Mouse (Mus musculus) stomach, embryonic 16.5 days (tissue): ENCODE measurements around the gene Zfp282. TPM values are rescaled to one million over a fixed set of nuclear protein-coding genes. Genes with fewer than 3 reads are reported as not detected.

Source experiments
- ATAC-seq: fragments of 200-750 bp; cut with Nextera tagmentation; 2 replicates; pipeline ENCODE4 v1.8.0; 2017; ENCODE audit warnings: moderate number of reproducible peaks, moderate TSS enrichment; ENCODE audit not compliant: insufficient read depth, low FRiP score
- H3K27ac ChIP-seq: fragments of 300-500 bp; sonication (generic); 2 replicates; pipeline ENCODE4 v1.5.1; 2014; ENCODE audit warnings: low read length
- H3K27me3 ChIP-seq: fragments of 300-500 bp; sonication (generic); 2 replicates; pipeline ENCODE4 v1.6.1; 2014; ENCODE audit warnings: low read length, control low read depth, mixed read lengths; ENCODE audit not compliant: control insufficient read depth, insufficient read depth
- H3K36me3 ChIP-seq: fragments of 300-500 bp; sonication (generic); 2 replicates; pipeline ENCODE4 v1.6.1; 2014; ENCODE audit warnings: low read length; ENCODE audit not compliant: control insufficient read depth, insufficient read depth
- H3K4me1 ChIP-seq: fragments of 300-500 bp; sonication (generic); 2 replicates; pipeline ENCODE4 v1.6.1; 2014; ENCODE audit warnings: low read length, control low read depth, mixed read lengths; ENCODE audit not compliant: control insufficient read depth, insufficient read depth
- H3K4me2 ChIP-seq: fragments of 300-500 bp; sonication (generic); 2 replicates; pipeline ENCODE4 v1.6.1; 2014; ENCODE audit warnings: low read depth, low read length, mixed read lengths
- H3K4me3 ChIP-seq: fragments of 300-500 bp; sonication (generic); replicated peaks from 2 replicates; pipeline ENCODE4 v1.5.1; 2014; ENCODE audit warnings: mild to moderate bottlenecking, low read length
- H3K9ac ChIP-seq: fragments of 300-500 bp; sonication (generic); 2 replicates; pipeline ENCODE4 v1.6.1; 2014; ENCODE audit warnings: low read length
- H3K9me3 ChIP-seq: fragments of 300-500 bp; sonication (generic); replicated peaks from 2 replicates; pipeline ENCODE4 v1.6.1; 2016; ENCODE audit warnings: low read length, control low read depth; ENCODE audit not compliant: control insufficient read depth
- WGBS: fragments of 180-500 bp; shearing (Covaris S2); extraction: QIAGEN DNeasy Blood & Tissue Kit; methylation state at CpG from one replicate; pipeline ENCODE4 v1.1.7; 2014; 5-methylcytosine and 5-hydroxymethylcytosine counted together
- polyA plus RNA-seq: library from polyadenylated mRNA; unstranded; fragments of >200 nt; fragmentation: Nextera tagmentation; extraction: Ambion mirVana; gene quantifications from 2 replicates; pipeline ENCODE4 v1.2.1, GENCODE M21; 2015

The Zfp282 gene
- polyA plus RNA-seq, 1 experiment from 2014 or later, result 11.7 TPM

DNA sequence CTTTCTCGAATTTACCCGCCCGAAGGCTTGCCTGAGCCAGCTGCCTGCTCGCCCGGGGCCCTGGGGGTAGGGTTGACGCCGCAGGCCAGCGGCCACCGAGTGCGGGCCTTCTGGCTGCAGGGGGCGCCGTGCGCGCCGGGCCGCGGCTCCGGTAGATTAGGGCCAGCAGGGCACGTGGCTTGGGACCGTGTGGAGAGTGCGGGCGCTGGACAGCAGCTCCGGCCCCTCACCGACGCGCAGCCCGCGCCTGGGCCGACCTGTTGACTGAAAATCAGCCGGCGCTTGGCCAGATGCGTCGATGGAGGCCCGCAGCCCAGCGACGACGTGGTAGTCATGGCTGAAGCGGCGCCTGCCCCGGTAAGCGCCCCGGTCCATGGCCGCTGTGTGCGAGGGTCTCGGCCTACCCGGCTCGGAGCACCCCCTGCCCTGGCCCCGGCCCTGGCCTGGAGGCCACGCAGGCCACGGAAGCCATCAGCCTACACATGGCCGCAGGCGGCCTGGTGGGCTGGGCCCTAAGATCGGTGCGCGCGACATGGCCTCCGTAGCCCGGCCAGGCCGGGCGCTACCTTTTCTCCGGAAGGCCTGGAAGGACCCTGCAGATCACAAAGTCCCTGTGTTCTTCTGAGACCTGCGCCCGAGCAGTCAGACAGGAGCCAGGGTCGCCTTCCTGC is 66.2 kb downstream of the Zfp282 start:
- peak overlapping the region; percentile 53 for H3K4me3 ChIP-seq
- 11% methylated on average over 64 of the region's 64 CpGs for WGBS
- no peaks in the 10 kb centered on the region for H3K27me3 ChIP-seq
- 0 out of 2 replicates have a peak, but pooled peaks cover 3% of the 10 kb centered on the region for H3K36me3 ChIP-seq
- H3K9me3 ChIP-seq, result no peaks in the 10 kb centered on the region
- peak overlapping the region; percentile 49; the same call in 1 of the 2 replicates for H3K27ac ChIP-seq
- peaks cover 9% of the 10 kb centered on the region for H3K4me1 ChIP-seq
- peak overlapping the region; percentile 85 for H3K9ac ChIP-seq
- ATAC-seq, result peak; percentile 87
- peak overlapping the region; percentile 89 for H3K4me2 ChIP-seq

DNA sequence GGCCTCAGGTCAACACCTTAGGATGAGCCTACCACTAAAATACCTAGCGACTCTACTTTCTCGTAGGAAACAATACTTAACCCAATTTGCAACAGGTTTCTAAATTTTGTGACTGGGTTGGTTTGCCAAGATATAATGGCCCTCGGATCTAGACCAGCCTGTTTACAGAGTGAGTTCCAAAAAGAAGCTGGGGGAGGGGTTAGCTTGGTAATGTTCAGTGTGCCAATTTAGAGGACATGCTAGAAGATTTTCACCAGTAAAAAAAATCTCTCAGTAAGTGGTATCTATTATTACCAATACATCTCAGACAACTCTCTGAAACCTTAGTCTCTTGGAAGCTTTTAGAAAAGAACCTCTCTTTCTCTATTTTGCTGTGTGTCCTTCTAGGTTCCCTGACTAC is 66.7 kb downstream of the Zfp282 start:
- H3K4me3 ChIP-seq, result peak overlapping the region; percentile 53
- 0 out of 2 replicates have a peak, but pooled peaks cover 3% of the 10 kb centered on the region for H3K36me3 ChIP-seq
- WGBS, result 62% methylated on average over 3 of the region's 3 CpGs
- H3K9me3 ChIP-seq, result no peaks in the 10 kb centered on the region
- peak overlapping the region; percentile 85 for H3K9ac ChIP-seq
- no peak for ATAC-seq
- H3K27me3 ChIP-seq, result no peaks in the 10 kb centered on the region
- H3K4me1 ChIP-seq, result peaks cover 9% of the 10 kb centered on the region
- H3K27ac ChIP-seq, result no peak overlapping the region
- peak overlapping the region; percentile 89 for H3K4me2 ChIP-seq

DNA sequence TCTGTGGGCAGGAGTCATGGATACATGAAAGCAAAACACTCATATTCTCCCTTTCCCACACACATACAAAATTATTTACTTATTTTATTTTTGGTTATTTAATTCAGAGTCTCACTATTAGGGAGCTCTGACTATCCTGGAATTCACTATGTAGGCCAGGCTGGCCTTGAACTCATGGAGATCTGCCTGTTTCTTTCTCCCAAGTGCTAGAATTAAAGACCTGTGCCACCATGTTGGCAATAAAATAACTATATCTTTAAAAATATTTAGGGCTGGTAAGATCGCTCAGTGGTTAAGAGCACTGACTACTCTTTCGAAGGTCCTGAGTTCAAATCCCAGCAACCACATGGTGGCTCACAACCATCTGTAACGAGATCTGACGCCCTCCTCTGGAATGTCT is 70.4 kb downstream of the Zfp282 start:
- Histone ChIP-seq H3K27ac (no peak overlapping the region), H3K27me3 (no peaks in the 10 kb centered on the region), H3K4me3 (no peak overlapping the region), H3K36me3 (0 out of 2 replicates have a peak, but pooled peaks cover 3% of the 10 kb centered on the region), H3K4me1 (peaks cover 7% of the 10 kb centered on the region), H3K4me2 (no peak overlapping the region), H3K9me3 (no peaks in the 10 kb centered on the region), H3K9ac (no peak overlapping the region)
- WGBS, result 82% methylated on average over 4 of the region's 4 CpGs
- ATAC-seq, result no peak

DNA sequence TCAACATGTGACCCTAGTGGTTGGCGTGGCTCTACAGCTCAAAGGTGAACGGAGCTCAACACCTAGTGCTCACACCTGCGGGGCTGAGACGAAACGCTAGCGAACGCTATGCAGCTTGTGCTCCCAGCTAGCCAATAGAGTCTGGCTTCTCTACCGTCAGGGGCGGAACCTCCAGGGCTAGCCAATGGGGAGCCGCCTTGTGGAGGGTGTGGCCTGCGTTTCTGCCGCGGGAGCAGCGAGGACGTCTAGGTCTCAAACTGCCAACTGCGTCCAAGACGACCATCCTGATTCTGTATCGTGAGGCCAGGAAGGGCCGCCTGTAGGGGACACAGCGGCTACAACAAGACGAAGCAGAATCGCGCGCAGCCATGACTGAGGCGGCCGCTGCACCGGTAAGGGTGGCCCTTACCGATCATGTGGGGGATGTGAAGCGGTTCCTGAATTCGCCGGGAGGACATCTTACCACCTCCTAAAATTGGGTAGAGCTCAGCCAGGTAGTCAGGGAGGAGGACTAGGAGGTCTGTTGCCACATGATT is 76.3 kb downstream of the Zfp282 start, which contains the start of gene Zfp956:
Gene Zfp956 (plus strand): TSS at position 200 of the 536 bp plus-strand sequence.
- Histone ChIP-seq H3K9me3 (no peaks in the 10 kb centered on the region), H3K4me3 (peak within 1 kb of the TSS; percentile 65), H3K4me2 (peak within 1 kb of the TSS; percentile 88), H3K27me3 (no peaks in the 10 kb centered on the region), H3K27ac (peak within 1 kb of the TSS; percentile 36; the same call in 1 of the 2 replicates), H3K36me3 (no peaks in the 10 kb centered on the region), H3K4me1 (peaks cover 8% of the 10 kb centered on the region; the same call in 1 of the 2 replicates), H3K9ac (peak within 1 kb of the TSS; percentile 80)
- under 1% methylated on average over 31 of the region's 31 CpGs for WGBS
- ATAC-seq, result peak; percentile 99

DNA sequence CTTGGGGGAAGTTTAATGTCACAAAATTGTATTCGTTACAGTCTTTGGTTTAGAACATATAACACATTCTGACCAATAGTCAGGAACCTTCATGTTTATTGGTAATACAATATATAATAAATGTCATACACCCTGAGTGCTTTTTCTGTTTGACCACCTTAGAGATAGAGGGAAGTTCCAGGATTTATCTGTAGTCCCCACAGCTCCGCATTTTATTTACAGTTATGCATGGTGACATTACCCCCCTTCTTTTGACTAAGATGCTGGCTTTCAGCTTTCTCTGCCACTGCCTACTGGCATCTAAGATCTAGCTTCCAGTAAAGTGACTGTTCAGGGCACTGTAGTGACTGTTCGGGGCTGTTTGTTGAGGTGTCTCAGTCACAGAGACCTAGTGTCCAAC is 77.4 kb downstream of the Zfp282 start:
- 87% methylated on average over 3 of the region's 3 CpGs for WGBS
- ATAC-seq, result no peak
- Histone ChIP-seq H3K27me3 (no peaks in the 10 kb centered on the region), H3K9me3 (no peaks in the 10 kb centered on the region), H3K4me3 (no peak overlapping the region), H3K36me3 (no peaks in the 10 kb centered on the region), H3K27ac (no peak overlapping the region), H3K4me1 (peaks cover 8% of the 10 kb centered on the region; the same call in 1 of the 2 replicates), H3K4me2 (peak overlapping the region; percentile 88), H3K9ac (no peak overlapping the region; the same call in 1 of the 2 replicates)

DNA sequence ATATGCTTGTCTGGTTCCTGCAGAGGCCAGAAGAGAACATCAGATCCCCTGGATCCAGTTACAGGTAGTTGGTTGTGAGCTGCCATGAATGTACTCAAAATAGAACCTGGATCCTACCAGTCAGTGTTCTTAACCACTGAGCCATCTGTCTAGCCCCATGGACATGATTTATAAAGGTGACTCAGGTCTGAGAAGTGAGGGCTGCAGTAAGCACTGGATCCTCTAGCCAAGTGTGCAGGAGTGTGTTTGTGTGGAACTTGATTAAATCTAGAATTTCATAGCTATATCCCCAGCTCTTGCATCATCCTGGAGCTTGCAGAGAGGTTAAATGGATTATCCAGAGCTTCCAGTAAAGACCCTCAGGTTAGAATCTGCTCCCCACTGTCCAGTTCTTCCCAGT is 80.8 kb downstream of the Zfp282 start:
- Histone ChIP-seq H3K27ac (no peak overlapping the region), H3K9ac (no peak overlapping the region), H3K27me3 (no peaks in the 10 kb centered on the region), H3K36me3 (no peaks in the 10 kb centered on the region), H3K9me3 (no peaks in the 10 kb centered on the region), H3K4me2 (no peak overlapping the region), H3K4me3 (no peak overlapping the region), H3K4me1 (peaks cover 7% of the 10 kb centered on the region; the same call in 1 of the 2 replicates)
- no peak for ATAC-seq

Other genes starting within 250 kb of the Zfp282 start
- 283 and 314 TPM in 2 replicates for gene Pdia4, start 63.8 kb upstream of the Zfp282 start, polyA plus RNA-seq
- 2.4 and 2.6 TPM in 2 replicates for gene Zfp786, start 46.3 kb upstream of the Zfp282 start, polyA plus RNA-seq
- 8.4 and 8.8 TPM in 2 replicates for gene Zfp398, start 41.5 kb upstream of the Zfp282 start, polyA plus RNA-seq
- gene Zfp212, start 43.3 kb downstream of the Zfp282 start, polyA plus RNA-seq, result 13.7 and 14.0 TPM in 2 replicates
- gene Zfp956, start 76.2 kb downstream of the Zfp282 start, polyA plus RNA-seq, result 9.0 and 9.2 TPM in 2 replicates
- 4.4 and 4.5 TPM in 2 replicates for gene Zfp777, start 171.7 kb downstream of the Zfp282 start, polyA plus RNA-seq
- gene Zfp746, start 209.4 kb downstream of the Zfp282 start, polyA plus RNA-seq, result 5.8 and 6.0 TPM in 2 replicates